Mouse (Mus musculus): ENCODE measurements around the gene Eva1a. TPM values are rescaled to one million over a fixed set of nuclear protein-coding genes. Genes with fewer than 3 reads are reported as not detected.
A peak's percentile ranks its signal among the peaks of the same experiment; 100 is the strongest.

The Eva1a gene
- polyA plus RNA-seq, 1 experiment from 2014 or later = 49.7 TPM

DNA sequence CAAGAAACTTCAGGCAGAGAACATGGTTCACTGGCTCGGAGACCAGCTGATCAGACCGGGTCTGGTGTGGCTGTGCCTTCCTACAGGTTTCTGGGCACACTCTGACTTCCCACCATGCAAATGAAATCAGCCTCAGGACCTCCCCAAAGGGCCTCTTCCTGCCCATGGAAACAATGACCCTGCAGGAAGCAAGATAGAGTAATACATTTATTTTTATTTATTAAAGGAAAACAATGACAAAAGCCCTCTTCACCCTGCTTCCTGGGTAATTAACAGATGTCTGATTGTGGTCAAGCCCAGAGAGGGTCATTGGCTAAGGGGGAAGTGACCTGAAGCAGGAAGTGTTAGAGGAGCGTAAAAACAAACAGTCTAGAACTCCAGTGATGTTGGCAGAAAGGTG, 43.4 kb downstream of the Eva1a start:
- peak; percentile 83 for ATAC-seq (ENCODE audit: low FRiP score, low TSS enrichment)
- H3K27ac ChIP-seq (ENCODE audit: low read length) = peak overlapping the region; percentile 75
- H3K9me3 ChIP-seq (ENCODE audit: low read length) = peaks cover 6% of the 10 kb centered on the region; the same call in 1 of the 2 replicates
- H3K4me1 ChIP-seq (ENCODE audit: insufficient read depth, low read length) = peaks cover 13% of the 10 kb centered on the region; the same call in 1 of the 2 replicates
- H3K9ac ChIP-seq (replicated peaks; ENCODE audit: low read length) = no peak overlapping the region
- H3K36me3 ChIP-seq (ENCODE audit: insufficient read depth, low read length) = peaks cover 20% of the 10 kb centered on the region; the same call in 1 of the 2 replicates
- no peak overlapping the region for H3K4me2 ChIP-seq (replicated peaks; ENCODE audit: low read depth, low read length)
- 31% methylated on average over 3 of the region's 3 CpGs for WGBS
- no peak overlapping the region for H3K4me3 ChIP-seq (ENCODE audit: low read length)
- H3K27me3 ChIP-seq (ENCODE audit: insufficient read depth, low read length) = no peaks in the 10 kb centered on the region

DNA sequence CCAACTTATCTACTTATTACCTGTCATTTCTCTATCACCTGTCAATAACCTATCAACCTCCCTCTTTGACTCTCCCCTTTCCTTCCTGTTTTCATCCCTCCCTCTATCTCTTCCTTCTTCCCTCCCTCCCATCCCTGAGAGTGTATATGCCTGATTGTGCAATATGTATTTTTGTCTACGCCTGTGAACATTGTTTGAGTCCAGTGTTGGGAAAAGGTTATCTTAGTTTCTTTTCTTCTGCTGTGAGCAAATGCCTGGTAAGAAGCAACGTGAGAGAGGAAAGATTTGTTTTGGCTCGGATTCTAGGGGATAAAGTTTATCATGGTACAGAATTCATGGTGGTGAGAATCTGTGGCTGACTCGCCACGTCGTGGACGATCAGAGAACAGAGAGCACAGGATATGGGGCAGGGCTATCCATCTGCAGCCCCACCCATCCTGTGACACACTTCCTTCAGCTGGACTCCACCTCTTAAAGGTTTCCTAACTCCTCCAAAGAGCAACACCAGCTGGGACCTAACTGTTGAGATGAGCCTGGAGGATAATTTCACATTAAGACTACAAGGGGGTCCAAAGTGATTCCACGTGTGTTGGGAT, 44.6 kb downstream of the Eva1a start:
- no peaks in the 10 kb centered on the region for H3K27me3 ChIP-seq (ENCODE audit: insufficient read depth, low read length)
- H3K36me3 ChIP-seq (ENCODE audit: insufficient read depth, low read length) = peaks cover 20% of the 10 kb centered on the region; the same call in 1 of the 2 replicates
- no peak overlapping the region for H3K4me2 ChIP-seq (replicated peaks; ENCODE audit: low read depth, low read length)
- no peak overlapping the region for H3K9ac ChIP-seq (replicated peaks; ENCODE audit: low read length)
- peaks cover 13% of the 10 kb centered on the region; the same call in 1 of the 2 replicates for H3K4me1 ChIP-seq (ENCODE audit: insufficient read depth, low read length)
- WGBS = 82% methylated on average over 8 of the region's 8 CpGs
- no peak for ATAC-seq (ENCODE audit: low FRiP score, low TSS enrichment)
- peaks cover 6% of the 10 kb centered on the region; the same call in 1 of the 2 replicates for H3K9me3 ChIP-seq (ENCODE audit: low read length)
- no peak overlapping the region for H3K4me3 ChIP-seq (ENCODE audit: low read length)
- H3K27ac ChIP-seq (ENCODE audit: low read length) = no peak overlapping the region

DNA sequence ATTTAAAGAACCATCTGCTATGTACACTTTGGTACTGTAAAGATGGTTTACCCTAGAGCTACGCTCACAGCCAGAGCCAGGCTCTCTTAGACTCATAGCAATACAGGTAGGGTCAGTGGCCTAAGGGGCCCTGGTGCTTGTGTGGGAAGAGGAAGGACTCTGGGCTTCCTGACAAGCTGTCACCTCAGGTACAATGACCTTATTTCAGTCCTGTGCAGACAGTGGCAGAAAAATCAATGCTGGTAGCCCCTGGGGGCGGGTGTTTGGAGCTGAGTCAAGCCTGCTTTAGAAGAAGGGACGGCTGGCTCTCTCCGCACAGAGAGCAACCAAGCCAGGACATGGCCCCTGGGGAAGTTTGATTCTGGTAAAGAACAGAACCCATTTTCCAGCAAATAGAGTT, 47.3 kb downstream of the Eva1a start:
- Histone ChIP-seq H3K36me3 (ENCODE audit: insufficient read depth, low read length) (peaks cover 19% of the 10 kb centered on the region; the same call in 1 of the 2 replicates), H3K27me3 (ENCODE audit: insufficient read depth, low read length) (no peaks in the 10 kb centered on the region), H3K27ac (ENCODE audit: low read length) (no peak overlapping the region), H3K4me1 (ENCODE audit: insufficient read depth, low read length) (peaks cover 13% of the 10 kb centered on the region; the same call in 1 of the 2 replicates), H3K9me3 (ENCODE audit: low read length) (peaks cover 6% of the 10 kb centered on the region; the same call in 1 of the 2 replicates), H3K4me3 (ENCODE audit: low read length) (no peak overlapping the region), H3K4me2 (replicated peaks; ENCODE audit: low read depth, low read length) (no peak overlapping the region), H3K9ac (replicated peaks; ENCODE audit: low read length) (no peak overlapping the region)
- WGBS = 76% methylated on average over 4 of the region's 4 CpGs
- ATAC-seq (ENCODE audit: low FRiP score, low TSS enrichment) = no peak

DNA sequence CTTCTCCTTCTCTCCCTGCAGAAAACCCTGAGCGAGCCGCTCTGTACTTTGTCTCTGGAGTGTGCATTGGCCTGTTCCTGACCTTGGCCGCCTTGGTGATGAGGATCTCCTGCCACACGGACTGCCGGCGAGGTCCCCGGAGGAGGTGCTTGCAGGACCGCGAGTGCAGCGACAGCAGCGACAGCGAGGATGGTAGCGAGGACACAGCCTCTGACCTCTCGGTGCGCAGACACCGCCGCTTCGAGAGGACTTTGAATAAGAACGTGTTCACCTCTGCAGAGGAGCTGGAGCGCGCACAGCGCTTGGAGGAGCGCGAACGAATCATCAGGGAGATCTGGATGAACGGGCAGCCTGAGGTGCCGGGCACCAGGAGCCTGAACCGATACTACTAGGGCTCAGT, 50.9 kb downstream of the Eva1a start:
- peak overlapping the region; percentile 46 for H3K4me2 ChIP-seq (replicated peaks; ENCODE audit: low read depth, low read length)
- peak overlapping the region; percentile 27 for H3K4me3 ChIP-seq (ENCODE audit: low read length)
- 19% methylated on average over 28 of the region's 28 CpGs for WGBS
- no peaks in the 10 kb centered on the region for H3K27me3 ChIP-seq (ENCODE audit: insufficient read depth, low read length)
- H3K9me3 ChIP-seq (ENCODE audit: low read length) = 0 out of 2 replicates have a peak, but pooled peaks cover 2% of the 10 kb centered on the region
- H3K36me3 ChIP-seq (ENCODE audit: insufficient read depth, low read length) = peaks cover 12% of the 10 kb centered on the region; the same call in 1 of the 2 replicates
- 0 out of 2 replicates have a peak overlapping the region, but pooled peaks have one; percentile 31 for H3K9ac ChIP-seq (replicated peaks; ENCODE audit: low read length)
- H3K27ac ChIP-seq (ENCODE audit: low read length) = no peak overlapping the region
- no peaks in the 10 kb centered on the region for H3K4me1 ChIP-seq (ENCODE audit: insufficient read depth, low read length)
- peak; percentile 43; the same call in 1 of the 2 replicates for ATAC-seq (ENCODE audit: low FRiP score, low TSS enrichment)

DNA sequence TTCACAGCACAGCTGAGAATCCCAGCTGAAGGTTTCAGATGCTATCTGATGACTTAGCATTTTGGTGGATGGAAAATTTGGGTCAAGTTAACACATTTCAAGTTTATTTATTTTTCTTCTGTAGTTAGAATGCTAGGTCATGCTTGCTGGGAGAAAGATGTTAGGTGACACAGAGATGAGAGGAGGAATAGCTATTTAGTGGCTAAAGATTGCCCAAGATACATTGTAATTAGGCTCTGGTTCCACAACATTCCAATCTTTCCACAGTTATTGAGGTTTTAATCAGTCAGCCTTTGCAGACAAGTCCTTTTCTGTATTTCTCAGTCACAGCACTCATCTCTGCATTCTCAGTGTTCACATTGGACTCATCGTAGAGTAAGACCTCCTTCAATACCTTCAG, 56.9 kb downstream of the Eva1a start:
- 78% methylated on average over 1 of the region's 1 CpGs for WGBS
- H3K9ac ChIP-seq (replicated peaks; ENCODE audit: low read length) = no peak overlapping the region

DNA sequence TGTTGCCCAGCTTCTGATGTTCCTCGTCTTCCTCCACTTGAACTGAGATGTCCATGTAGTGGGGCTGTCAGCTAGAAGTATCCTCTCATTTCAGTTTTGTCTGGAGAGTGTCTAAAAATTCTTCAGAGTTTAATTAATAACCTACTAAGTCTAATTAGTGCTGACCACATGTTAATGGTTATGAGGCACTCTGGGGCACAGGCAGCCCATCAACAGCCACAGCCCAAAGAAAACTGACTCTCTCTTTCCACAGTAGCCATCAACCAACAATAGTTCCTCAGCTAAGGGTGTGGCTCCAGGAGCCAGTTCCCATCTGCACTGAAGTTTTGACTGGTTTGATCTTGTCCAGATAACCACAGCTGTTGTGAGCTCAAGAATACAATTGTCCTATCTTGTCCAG, 57.6 kb downstream of the Eva1a start:
- no peaks in the 10 kb centered on the region for H3K4me1 ChIP-seq (ENCODE audit: insufficient read depth, low read length)
- H3K36me3 ChIP-seq (ENCODE audit: insufficient read depth, low read length) = 0 out of 2 replicates have a peak, but pooled peaks cover under 1% of the 10 kb centered on the region
- no peak overlapping the region for H3K9ac ChIP-seq (replicated peaks; ENCODE audit: low read length)
- 81% methylated on average over 1 of the region's 1 CpGs for WGBS
- H3K4me2 ChIP-seq (replicated peaks; ENCODE audit: low read depth, low read length) = no peak overlapping the region
- no peak overlapping the region for H3K27ac ChIP-seq (ENCODE audit: low read length)
- peaks cover 4% of the 10 kb centered on the region; the same call in 1 of the 2 replicates for H3K9me3 ChIP-seq (ENCODE audit: low read length)
- H3K27me3 ChIP-seq (ENCODE audit: insufficient read depth, low read length) = no peaks in the 10 kb centered on the region
- peak; percentile 54; the same call in 1 of the 2 replicates for ATAC-seq (ENCODE audit: low FRiP score, low TSS enrichment)
- H3K4me3 ChIP-seq (ENCODE audit: low read length) = no peak overlapping the region

More for the DNA sequence above, 56.9 kb downstream of the Eva1a start:
- H3K27me3 ChIP-seq (ENCODE audit: insufficient read depth, low read length) = no peaks in the 10 kb centered on the region
- H3K27ac ChIP-seq (ENCODE audit: low read length) = no peak overlapping the region
- H3K4me1 ChIP-seq (ENCODE audit: insufficient read depth, low read length) = no peaks in the 10 kb centered on the region
- no peak overlapping the region for H3K4me2 ChIP-seq (replicated peaks; ENCODE audit: low read depth, low read length)
- H3K4me3 ChIP-seq (ENCODE audit: low read length) = no peak overlapping the region
- peaks cover 4% of the 10 kb centered on the region; the same call in 1 of the 2 replicates for H3K9me3 ChIP-seq (ENCODE audit: low read length)
- H3K36me3 ChIP-seq (ENCODE audit: insufficient read depth, low read length) = peaks cover 3% of the 10 kb centered on the region; the same call in 1 of the 2 replicates
- no peak for ATAC-seq (ENCODE audit: low FRiP score, low TSS enrichment)

DNA sequence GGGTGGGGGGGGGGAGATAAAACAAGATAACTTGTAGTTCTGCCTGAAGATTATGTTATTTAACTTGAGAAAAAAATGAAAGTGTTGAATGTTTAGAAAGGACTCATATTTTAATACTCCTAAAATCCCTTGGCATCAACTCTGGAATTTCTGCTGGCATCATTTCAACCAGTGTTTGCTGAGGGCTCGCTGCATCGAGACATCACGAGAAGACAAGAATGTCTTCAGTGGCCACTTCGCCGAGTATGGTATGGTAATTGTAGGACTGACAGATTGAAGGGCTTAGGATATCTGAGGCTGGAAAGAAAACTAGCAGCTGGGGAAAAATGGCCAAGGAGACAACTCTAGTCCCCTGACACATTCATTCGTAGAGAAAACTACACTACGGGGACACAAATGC, 69.6 kb downstream of the Eva1a start:
- Histone ChIP-seq H3K4me3 (ENCODE audit: low read length) (no peak overlapping the region), H3K27ac (ENCODE audit: low read length) (no peak overlapping the region), H3K9me3 (ENCODE audit: low read length) (no peaks in the 10 kb centered on the region), H3K36me3 (ENCODE audit: insufficient read depth, low read length) (no peaks in the 10 kb centered on the region), H3K4me2 (replicated peaks; ENCODE audit: low read depth, low read length) (no peak overlapping the region), H3K9ac (replicated peaks; ENCODE audit: low read length) (no peak overlapping the region), H3K27me3 (ENCODE audit: insufficient read depth, low read length) (no peaks in the 10 kb centered on the region), H3K4me1 (ENCODE audit: insufficient read depth, low read length) (peaks cover 2% of the 10 kb centered on the region; the same call in 1 of the 2 replicates)
- ATAC-seq (ENCODE audit: low FRiP score, low TSS enrichment) = no peak
- WGBS = 71% methylated on average over 7 of the region's 7 CpGs

DNA sequence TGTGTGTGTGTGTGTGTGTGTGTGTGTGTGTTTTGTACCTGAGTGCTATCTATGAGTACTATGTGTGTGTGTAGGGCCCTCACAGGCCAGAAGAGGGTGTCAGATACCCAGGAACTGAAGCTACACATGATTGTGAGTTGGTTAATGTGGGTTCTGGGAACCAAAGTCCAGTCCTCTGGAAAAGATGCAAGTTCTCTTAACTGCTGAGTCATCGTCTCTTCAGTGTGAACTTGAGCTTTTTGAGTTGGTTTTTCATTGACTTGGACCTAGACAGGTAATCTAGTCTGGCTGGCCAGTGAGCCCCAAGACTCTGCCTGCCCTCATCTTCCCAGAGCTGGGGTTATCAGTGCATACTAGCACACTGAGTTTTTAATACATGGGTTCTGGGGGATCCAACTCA, 70.3 kb downstream of the Eva1a start:
- Histone ChIP-seq H3K9me3 (ENCODE audit: low read length) (no peaks in the 10 kb centered on the region), H3K9ac (replicated peaks; ENCODE audit: low read length) (no peak overlapping the region), H3K27me3 (ENCODE audit: insufficient read depth, low read length) (no peaks in the 10 kb centered on the region), H3K27ac (ENCODE audit: low read length) (no peak overlapping the region), H3K4me2 (replicated peaks; ENCODE audit: low read depth, low read length) (no peak overlapping the region), H3K36me3 (ENCODE audit: insufficient read depth, low read length) (no peaks in the 10 kb centered on the region), H3K4me1 (ENCODE audit: insufficient read depth, low read length) (peaks cover 5% of the 10 kb centered on the region; the same call in 1 of the 2 replicates), H3K4me3 (ENCODE audit: low read length) (no peak overlapping the region)
- ATAC-seq (ENCODE audit: low FRiP score, low TSS enrichment) = no peak
- 85% methylated on average over 1 of the region's 1 CpGs for whole genome bisulfite sequencing

DNA sequence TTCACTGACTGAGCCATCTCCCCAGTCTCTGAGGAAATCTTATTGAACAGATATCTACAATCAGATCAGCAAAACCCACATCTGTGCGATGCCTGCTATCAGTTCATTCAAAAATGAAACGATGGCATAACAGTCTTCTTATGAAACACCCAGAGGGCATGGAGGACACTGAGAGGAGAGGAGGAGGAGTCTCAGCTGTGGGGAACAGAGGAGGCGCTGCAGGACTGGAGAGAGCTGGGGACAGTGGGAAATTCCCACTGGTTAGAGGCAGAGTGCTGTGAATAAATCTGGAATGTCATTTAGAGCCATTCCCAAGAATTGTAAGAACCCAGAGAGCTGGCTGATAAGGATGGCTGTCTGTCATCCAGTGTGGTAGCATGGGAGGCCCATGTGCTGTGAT, 70.7 kb downstream of the Eva1a start:
- Histone ChIP-seq H3K27ac (ENCODE audit: low read length) (no peak overlapping the region), H3K4me2 (replicated peaks; ENCODE audit: low read depth, low read length) (no peak overlapping the region), H3K4me3 (ENCODE audit: low read length) (no peak overlapping the region), H3K9me3 (ENCODE audit: low read length) (no peaks in the 10 kb centered on the region), H3K4me1 (ENCODE audit: insufficient read depth, low read length) (peaks cover 5% of the 10 kb centered on the region; the same call in 1 of the 2 replicates), H3K36me3 (ENCODE audit: insufficient read depth, low read length) (no peaks in the 10 kb centered on the region), H3K27me3 (ENCODE audit: insufficient read depth, low read length) (no peaks in the 10 kb centered on the region), H3K9ac (replicated peaks; ENCODE audit: low read length) (no peak overlapping the region)
- ATAC-seq (ENCODE audit: low FRiP score, low TSS enrichment) = no peak
- WGBS = 79% methylated on average over 3 of the region's 3 CpGs

Data from kidney, embryonic 16.5 days (tissue).